Mouse (Mus musculus) colon, adult 2 months (tissue): ENCODE data around the gene Pla2g12b. TPM values are rescaled to one million over a fixed set of nuclear protein-coding genes. Genes with fewer than 3 reads are reported as not detected.

Experiments used
- polyA plus RNA-seq: library from polyadenylated mRNA; depleted of rRNA; stranded (reverse); fragments of >200 nt; gene quantifications from 2 replicates; pipeline ENCODE4 v1.2.3, GENCODE M21; 2012; rRNA removed

Gene Pla2g12b
- 1.7 and 2.5 TPM in 2 replicates for polyA plus RNA-seq

DNA sequence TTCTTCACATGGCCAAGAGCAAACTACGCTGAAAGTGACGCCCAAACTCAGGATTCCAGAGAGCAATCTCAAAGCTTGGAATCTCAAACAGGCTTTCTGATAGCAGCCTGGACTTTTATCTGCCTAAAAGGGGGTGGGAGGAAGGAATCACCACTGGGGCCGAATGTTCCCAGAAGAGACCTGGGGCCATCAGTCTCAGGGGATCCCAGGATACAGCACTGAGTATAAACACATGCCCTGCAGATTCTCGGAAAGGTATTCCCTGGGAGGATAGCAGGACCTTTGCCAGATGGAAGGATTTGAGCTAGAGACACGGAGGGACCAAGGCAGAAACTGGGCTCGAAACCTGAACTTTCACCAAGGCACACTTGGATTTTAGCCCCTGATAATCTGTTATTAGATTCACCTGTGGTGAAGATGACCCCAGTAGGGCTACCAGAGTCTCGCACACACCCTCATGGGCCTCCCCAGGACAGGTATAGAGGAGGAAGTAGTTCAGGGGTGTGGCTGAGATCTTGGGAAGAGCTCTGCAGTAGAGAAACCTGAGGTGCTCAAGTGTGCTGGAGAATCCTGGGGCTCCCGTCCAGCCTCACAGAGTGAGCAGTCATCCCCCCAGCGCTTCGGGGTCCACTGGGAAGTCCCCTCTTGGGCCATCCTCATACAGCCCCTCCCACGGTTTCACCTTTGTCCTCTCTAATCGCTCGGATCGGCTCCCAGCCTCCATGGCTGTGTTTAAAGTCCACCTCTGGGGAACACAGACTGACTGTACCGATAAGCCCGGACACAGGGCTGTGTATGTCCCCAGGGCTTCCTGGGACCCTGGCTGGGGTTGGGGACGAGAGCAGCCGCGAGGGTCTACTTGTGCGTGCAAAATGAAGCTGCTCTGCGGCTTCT is at the start of gene Pla2g12b:
Gene Pla2g12b (plus strand): TSS at position 762 of the 894 bp plus-strand sequence.

DNA sequence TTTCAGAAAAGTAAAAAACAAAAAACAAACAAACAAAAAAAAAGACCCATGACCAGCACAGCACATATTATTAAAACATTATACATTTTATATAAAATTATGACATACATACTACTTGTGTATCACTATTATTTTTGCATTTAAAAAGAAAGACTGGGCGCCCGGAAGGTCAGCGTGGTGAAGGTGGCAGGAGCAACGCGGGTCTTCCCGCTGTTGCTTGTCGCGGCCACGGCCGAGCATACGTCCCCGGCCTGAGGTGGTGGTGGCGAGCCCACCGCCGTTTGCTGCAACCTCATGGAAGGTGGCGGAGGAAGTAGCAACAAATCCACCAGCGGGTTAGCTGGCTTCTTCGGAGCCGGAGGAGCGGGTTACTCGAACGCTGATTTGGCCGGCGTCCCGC is 8.0 kb upstream of the Pla2g12b start, which contains the start of gene Gm10273:
Gene Gm10273 (plus strand): TSS at position 172 of the 400 bp plus-strand sequence.

DNA sequence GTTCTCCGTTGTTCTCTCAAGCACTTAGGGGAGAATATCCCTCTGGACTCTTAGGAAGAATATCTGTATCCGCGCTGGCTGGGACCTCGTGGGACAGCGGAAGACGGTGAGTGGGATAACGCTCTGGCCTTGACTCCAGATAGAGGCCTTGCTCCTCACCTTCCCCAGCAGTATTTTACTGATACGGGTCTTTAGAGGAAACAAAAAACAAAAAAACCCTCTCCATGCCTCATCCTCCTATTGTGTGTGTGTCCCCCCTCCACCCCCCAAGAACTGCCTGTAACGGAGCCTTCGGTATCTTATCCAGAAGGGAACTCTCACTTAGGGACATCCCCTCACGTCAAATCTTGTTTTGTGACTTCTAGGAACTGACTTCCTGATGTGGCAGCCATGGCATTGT is 38.3 kb downstream of the Pla2g12b start, which contains the start of gene Oit3:
Gene Oit3 (minus strand): TSS at position 44 of the 400 bp plus-strand sequence.

Other genes starting within 250 kb of the Pla2g12b start
- gene Sept10, start 181.8 kb upstream of the Pla2g12b start, polyA plus RNA-seq = 3.7 and 4.4 TPM in 2 replicates
- gene Sowahc, start 181.7 kb upstream of the Pla2g12b start, polyA plus RNA-seq = 15.1 and 16.6 TPM in 2 replicates
- gene P4ha1, start 80.4 kb upstream of the Pla2g12b start, polyA plus RNA-seq = 6.5 and 7.0 TPM in 2 replicates
- 3.4 and 4.5 TPM in 2 replicates for gene Gm10273, start 8.0 kb upstream of the Pla2g12b start, polyA plus RNA-seq
- gene Oit3, start 38.1 kb downstream of the Pla2g12b start, polyA plus RNA-seq = 0.09 and 0.70 TPM in 2 replicates
- 0.72 TPM in 1 of 2 replicates, not detected in the other for gene Gm10322, start 212.4 kb downstream of the Pla2g12b start, polyA plus RNA-seq
- gene Mcu, start 213.0 kb downstream of the Pla2g12b start, polyA plus RNA-seq = 46.0 and 65.1 TPM in 2 replicates